Mouse (Mus musculus) midbrain, embryonic 10.5 days (tissue): ENCODE data around the gene Kremen1. TPM values are rescaled to one million over a fixed set of nuclear protein-coding genes. Genes with fewer than 3 reads are reported as not detected.

Source experiments
- DNase-seq: peaks from one replicate; pipeline ENCODE4 v3.0.0-alpha.2; 2017; ENCODE audit warnings: low spot score
- H3K27ac ChIP-seq: fragments of 300-500 bp; sonication (generic); replicated peaks from 2 replicates; pipeline ENCODE4 v1.5.1; 2016; ENCODE audit warnings: mild to moderate bottlenecking
- H3K27me3 ChIP-seq: fragments of 300-500 bp; sonication (generic); 2 replicates; pipeline ENCODE4 v1.6.1; 2016; ENCODE audit warnings: low read depth, mild to moderate bottlenecking; ENCODE audit not compliant: poor library complexity, severe bottlenecking
- H3K36me3 ChIP-seq: fragments of 300-500 bp; sonication (generic); 2 replicates; pipeline ENCODE4 v1.6.1; 2016; ENCODE audit warnings: mild to moderate bottlenecking, moderate library complexity
- H3K4me1 ChIP-seq: fragments of 300-500 bp; sonication (generic); 2 replicates; pipeline ENCODE4 v1.6.1; 2016
- H3K4me3 ChIP-seq: fragments of 300-500 bp; sonication (generic); 2 replicates; pipeline ENCODE4 v1.5.1; 2016; ENCODE audit warnings: mild to moderate bottlenecking, moderate library complexity
- H3K9me3 ChIP-seq: fragments of 300-500 bp; sonication (generic); replicated peaks from 2 replicates; pipeline ENCODE4 v1.6.1; 2016; ENCODE audit warnings: mild to moderate bottlenecking
- WGBS: fragments of 180-500 bp; shearing (Covaris S2); methylation state at CpG from one replicate; pipeline ENCODE4 v1.1.7; 2016; 5-methylcytosine and 5-hydroxymethylcytosine counted together
- polyA plus RNA-seq: library from polyadenylated mRNA; unstranded; fragments of >200 nt; fragmentation: Nextera tagmentation; extraction: Ambion mirVana; gene quantifications from 2 replicates; pipeline ENCODE4 v1.2.1, GENCODE M21; 2016

Kremen1 gene
- polyA plus RNA-seq: 11.1 and 12.1 TPM in 2 replicates

GRCm38 (mm10) chr11:5261508-5262392 lies at the start of gene Kremen1:
TSS of gene Kremen1 (minus strand) at chr11:5261558.
- H3K4me1 ChIP-seq: peaks cover 28% of the 10 kb centered on the region
- no peaks in the 10 kb centered on the region for H3K9me3 ChIP-seq
- H3K36me3 ChIP-seq: no peaks in the 10 kb centered on the region
- H3K27me3 ChIP-seq: peaks cover 30% of the 10 kb centered on the region
- WGBS: 4% methylated on average over 69 of the region's 80 CpGs
- peak; percentile 91 for DNase-seq
- peak within 1 kb of the TSS; percentile 95 for H3K4me3 ChIP-seq
- H3K27ac ChIP-seq: peak within 1 kb of the TSS; percentile 91

- Histone ChIP-seq H3K36me3 (peaks cover 9% of the 10 kb centered on the region; the same call in 1 of the 2 replicates), H3K27ac (no peak overlapping the region), H3K27me3 (no peaks in the 10 kb centered on the region), H3K4me3 (no peak overlapping the region), H3K4me1 (no peaks in the 10 kb centered on the region), H3K9me3 (no peaks in the 10 kb centered on the region)
- WGBS: 90% methylated on average over 13 of the region's 13 CpGs
- no peak for DNase-seq
Observed at GRCm38 (mm10) chr11:5307024-5307905, 45.9 kb upstream of the Kremen1 start.

GRCm38 (mm10) chr11:5306017-5306416 lies 44.7 kb upstream of the Kremen1 start:
- Histone ChIP-seq H3K4me3 (no peak overlapping the region), H3K27ac (no peak overlapping the region), H3K27me3 (no peaks in the 10 kb centered on the region), H3K4me1 (peaks cover 4% of the 10 kb centered on the region; the same call in 1 of the 2 replicates), H3K36me3 (peaks cover 9% of the 10 kb centered on the region; the same call in 1 of the 2 replicates), H3K9me3 (no peaks in the 10 kb centered on the region)
- no peak for DNase-seq

DNA sequence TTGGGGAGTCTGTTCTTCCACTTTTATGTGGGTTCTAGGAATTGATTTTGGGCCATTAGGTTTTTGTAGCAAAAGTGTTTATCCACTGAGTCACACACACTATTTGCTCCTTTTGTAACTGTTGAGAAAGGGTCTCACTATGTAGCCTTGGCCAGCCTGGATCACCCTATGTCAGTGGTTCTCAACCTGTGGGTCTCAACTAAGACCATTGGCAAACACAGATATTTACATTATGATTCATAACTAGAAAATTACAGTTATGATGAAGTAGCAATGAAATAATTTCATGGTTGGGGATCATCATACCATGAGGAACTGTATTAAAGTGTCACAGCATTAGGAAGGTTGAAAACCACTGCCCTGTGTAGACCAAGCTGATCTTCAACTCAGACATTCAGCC lies 43.2 kb upstream of the Kremen1 start:
- no peak for DNase-seq
- H3K4me1 ChIP-seq: peaks cover 4% of the 10 kb centered on the region; the same call in 1 of the 2 replicates
- no peak overlapping the region for H3K27ac ChIP-seq
- no peak overlapping the region for H3K4me3 ChIP-seq
- H3K27me3 ChIP-seq: no peaks in the 10 kb centered on the region
- no peaks in the 10 kb centered on the region for H3K9me3 ChIP-seq
- peaks cover 9% of the 10 kb centered on the region; the same call in 1 of the 2 replicates for H3K36me3 ChIP-seq

DNA sequence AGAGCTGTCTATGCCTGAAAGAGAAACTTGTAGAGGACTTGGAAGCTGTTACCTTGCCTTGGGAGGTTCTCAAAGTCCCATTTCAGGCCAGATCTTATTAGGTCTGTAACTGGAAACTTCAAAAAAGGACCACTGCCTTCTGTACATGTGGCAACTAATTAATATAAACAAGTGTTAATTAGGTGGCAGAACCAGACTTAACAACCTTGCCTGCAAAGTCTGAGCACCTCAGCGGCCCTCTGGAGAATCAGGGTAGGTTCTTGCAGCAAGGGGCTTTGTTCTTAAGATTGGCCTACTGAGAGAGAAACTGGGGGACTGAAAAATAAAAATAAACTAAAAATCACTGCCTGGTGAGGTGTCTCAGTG lies 36.6 kb upstream of the Kremen1 start:
- Histone ChIP-seq H3K9me3 (no peaks in the 10 kb centered on the region), H3K4me1 (peaks cover 41% of the 10 kb centered on the region), H3K36me3 (no peaks in the 10 kb centered on the region), H3K27me3 (no peaks in the 10 kb centered on the region), H3K27ac (no peak overlapping the region; the same call in 1 of the 2 replicates), H3K4me3 (no peak overlapping the region)
- no peak for DNase-seq
- WGBS: 39% methylated on average over 1 of the region's 1 CpGs

DNA sequence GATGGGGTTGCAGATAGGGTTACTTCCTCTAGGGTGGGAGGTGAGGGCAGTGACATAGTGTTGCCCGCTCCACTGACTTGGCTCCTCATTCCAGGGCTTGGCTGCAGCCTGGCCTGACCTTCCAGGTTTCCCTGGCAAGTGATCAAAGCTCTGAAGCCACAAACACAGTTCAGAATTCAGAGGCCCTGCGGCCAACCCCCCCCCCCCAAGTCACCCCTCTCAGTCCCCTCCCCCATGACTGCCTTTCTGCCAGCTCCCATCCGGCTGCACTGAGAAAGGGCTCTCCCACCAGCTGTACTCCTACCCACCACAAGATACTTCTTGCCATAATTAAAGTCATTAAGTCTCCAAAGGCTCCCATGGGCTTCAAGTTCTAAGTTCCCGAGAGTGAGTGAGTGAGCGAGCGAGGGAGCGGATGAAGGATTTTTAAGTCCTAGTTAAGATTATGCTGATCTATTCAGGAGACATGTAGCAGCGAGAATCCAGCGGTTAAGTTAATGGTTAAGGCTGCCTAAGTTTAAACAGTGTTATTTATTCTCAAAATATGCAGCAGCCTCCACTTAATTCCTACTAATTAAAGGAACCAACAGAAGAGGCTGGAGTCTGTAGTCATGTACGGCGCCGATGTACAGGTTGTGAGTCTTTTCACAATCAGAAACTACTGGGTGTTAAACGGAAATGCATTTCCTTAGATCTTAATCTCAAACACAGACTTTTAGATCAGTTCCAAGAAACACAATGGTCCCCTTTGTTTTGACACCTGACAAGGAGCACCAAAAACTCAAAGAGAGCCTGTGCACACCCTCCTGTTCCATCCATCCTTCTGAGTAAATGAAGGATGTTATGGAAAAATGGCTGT lies 36.0 kb upstream of the Kremen1 start:
- Histone ChIP-seq H3K4me1 (peaks cover 47% of the 10 kb centered on the region), H3K4me3 (no peak overlapping the region), H3K9me3 (no peaks in the 10 kb centered on the region), H3K36me3 (no peaks in the 10 kb centered on the region), H3K27me3 (no peaks in the 10 kb centered on the region), H3K27ac (peak overlapping the region; percentile 64)
- peak; percentile 52 for DNase-seq
- 39% methylated on average over 13 of the region's 13 CpGs for WGBS

GRCm38 (mm10) chr11:5296576-5297115 lies 35.3 kb upstream of the Kremen1 start:
- peak overlapping the region; percentile 64 for H3K27ac ChIP-seq
- no peaks in the 10 kb centered on the region for H3K36me3 ChIP-seq
- DNase-seq: no peak
- no peaks in the 10 kb centered on the region for H3K27me3 ChIP-seq
- no peak overlapping the region for H3K4me3 ChIP-seq
- peaks cover 50% of the 10 kb centered on the region for H3K4me1 ChIP-seq
- H3K9me3 ChIP-seq: no peaks in the 10 kb centered on the region
- WGBS: 83% methylated on average over 2 of the region's 2 CpGs

GRCm38 (mm10) chr11:5294805-5295204 lies 33.4 kb upstream of the Kremen1 start:
- no peak overlapping the region for H3K4me3 ChIP-seq
- no peaks in the 10 kb centered on the region for H3K27me3 ChIP-seq
- DNase-seq: no peak
- no peaks in the 10 kb centered on the region for H3K9me3 ChIP-seq
- H3K36me3 ChIP-seq: no peaks in the 10 kb centered on the region
- no peak overlapping the region; the same call in 1 of the 2 replicates for H3K27ac ChIP-seq
- H3K4me1 ChIP-seq: peaks cover 64% of the 10 kb centered on the region
- 89% methylated on average over 3 of the region's 3 CpGs for WGBS

DNA sequence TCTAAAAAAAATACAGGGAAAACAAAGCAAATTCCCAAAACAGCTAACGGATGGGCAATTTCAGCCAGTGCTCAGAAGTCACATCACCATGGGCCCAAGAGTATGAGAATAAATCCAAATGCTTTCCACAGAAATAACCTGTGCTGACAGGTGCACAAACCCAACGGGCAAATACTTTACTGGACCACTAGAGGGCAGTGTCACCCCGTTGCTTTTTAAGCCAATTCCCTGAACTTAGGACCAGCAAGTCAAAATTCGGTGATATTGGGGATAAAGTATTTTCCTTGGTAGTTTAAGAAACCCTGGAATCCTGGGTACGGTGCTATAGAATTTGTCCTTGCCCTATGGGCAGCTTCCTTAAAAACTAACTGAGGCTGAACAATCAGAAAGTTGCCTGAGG lies 29.3 kb upstream of the Kremen1 start:
- H3K27ac ChIP-seq: peak overlapping the region; percentile 39; the same call in 1 of the 2 replicates
- 22% methylated on average over 5 of the region's 5 CpGs for WGBS

GRCm38 (mm10) chr11:5289826-5290580 lies 28.6 kb upstream of the Kremen1 start:
- no peak overlapping the region for H3K27ac ChIP-seq
- no peaks in the 10 kb centered on the region for H3K27me3 ChIP-seq
- no peaks in the 10 kb centered on the region for H3K9me3 ChIP-seq
- peaks cover 37% of the 10 kb centered on the region for H3K4me1 ChIP-seq
- no peak overlapping the region for H3K4me3 ChIP-seq
- H3K36me3 ChIP-seq: peaks cover 45% of the 10 kb centered on the region
- 89% methylated on average over 4 of the region's 4 CpGs for WGBS
- no peak for DNase-seq

More for the DNA sequence above, 29.3 kb upstream of the Kremen1 start:
- DNase-seq: peak; percentile 64
- Histone ChIP-seq H3K9me3 (no peaks in the 10 kb centered on the region), H3K4me1 (peaks cover 37% of the 10 kb centered on the region), H3K27me3 (no peaks in the 10 kb centered on the region), H3K4me3 (no peak overlapping the region), H3K36me3 (peaks cover 38% of the 10 kb centered on the region)

GRCm38 (mm10) chr11:5283987-5284386 lies 22.6 kb upstream of the Kremen1 start:
- no peak for DNase-seq
- no peaks in the 10 kb centered on the region for H3K4me1 ChIP-seq
- no peak overlapping the region for H3K27ac ChIP-seq
- H3K36me3 ChIP-seq: peaks cover 96% of the 10 kb centered on the region
- H3K27me3 ChIP-seq: no peaks in the 10 kb centered on the region
- H3K9me3 ChIP-seq: no peaks in the 10 kb centered on the region
- H3K4me3 ChIP-seq: no peak overlapping the region
- WGBS: 97% methylated on average over 2 of the region's 2 CpGs
